Mouse (Mus musculus): ENCODE results near the gene Tmem136.
A peak's percentile ranks its signal among the peaks of the same experiment; 100 is the strongest.

Tmem136 gene

DNA sequence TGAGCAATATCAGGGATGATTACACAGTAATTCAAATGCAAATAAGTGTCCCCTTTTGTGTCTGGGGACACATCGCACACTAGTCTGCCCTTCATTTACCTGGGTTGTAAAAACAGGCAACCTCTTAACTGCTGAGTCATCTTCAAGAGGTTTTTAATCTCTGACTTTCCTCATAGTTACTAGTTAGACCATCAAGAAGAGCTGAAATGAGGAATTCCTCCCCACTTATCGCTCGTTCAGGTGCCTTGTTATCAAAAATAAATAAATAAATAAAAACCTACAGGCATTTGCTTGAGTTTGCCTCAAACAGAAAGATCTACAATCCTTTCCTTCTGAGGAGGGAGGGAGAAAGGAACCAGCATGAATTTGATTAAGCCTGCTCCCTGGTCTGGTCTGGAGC, 7.6 kb downstream of the Tmem136 start:
- no peak for DNase-seq (ENCODE audit: low read depth, low spot score)

DNA sequence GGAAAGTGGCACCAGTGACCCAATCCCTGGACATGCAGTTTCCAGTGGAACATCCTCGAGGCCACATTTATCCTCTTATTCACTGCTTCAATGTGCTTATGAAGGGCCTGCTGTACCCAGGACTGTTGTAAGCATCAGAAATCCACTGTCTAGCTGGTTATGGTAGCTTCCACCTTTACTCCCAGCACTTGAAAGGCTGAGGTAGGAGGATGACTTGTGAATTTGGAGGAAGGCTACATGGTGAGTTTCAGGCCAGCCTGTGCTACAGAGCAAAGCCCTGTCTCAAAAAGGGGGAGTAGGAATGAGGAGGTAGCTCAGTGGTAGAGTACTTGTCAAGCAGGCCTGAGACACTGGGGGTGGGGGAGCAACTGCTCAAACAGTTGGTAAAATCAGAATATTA, 8.3 kb downstream of the Tmem136 start:
- no peak for DNase-seq (ENCODE audit: low read depth, low spot score)

DNA sequence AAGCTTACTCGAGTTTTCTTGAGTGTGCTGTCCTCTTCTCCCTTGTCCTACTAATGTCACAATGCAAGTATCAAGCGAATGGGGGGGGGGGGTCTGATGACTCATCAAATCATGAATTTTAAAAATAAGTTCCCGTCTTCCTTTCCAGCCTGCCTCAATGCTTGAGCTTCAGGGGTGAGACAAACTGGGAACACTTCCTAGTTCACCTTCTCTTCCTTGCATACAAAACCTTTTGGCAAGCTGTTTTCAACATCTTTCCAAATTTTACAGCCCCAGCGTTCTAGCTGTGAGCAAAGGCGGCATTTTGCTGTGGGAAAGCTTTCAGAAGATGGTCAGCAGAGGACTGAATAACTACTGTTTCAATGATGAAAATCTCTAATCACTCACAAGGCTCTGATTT, 8.8 kb downstream of the Tmem136 start:
- DNase-seq (ENCODE audit: low read depth, low spot score), result no peak

DNA sequence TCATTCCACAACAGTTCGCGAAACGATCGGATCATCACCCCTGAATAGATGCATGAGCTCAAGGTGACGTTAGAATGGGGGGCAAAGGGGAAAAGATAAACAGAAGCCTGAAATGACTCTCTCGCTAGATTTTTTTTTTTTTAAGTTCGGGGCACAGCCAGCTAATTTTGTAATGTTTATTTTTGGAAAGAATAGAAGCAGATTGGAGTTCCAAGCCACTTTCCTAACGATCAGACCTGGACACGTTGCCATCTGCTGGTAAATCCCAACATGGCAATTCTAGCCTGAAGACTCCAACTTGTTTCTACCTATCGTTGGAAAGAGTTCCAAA, 9.2 kb downstream of the Tmem136 start, which contains the start of gene Arhgef12:
Gene Arhgef12 (minus strand): TSS at position 53 of the 331 bp plus-strand sequence.
- no peak for DNase-seq (ENCODE audit: low read depth, low spot score)

DNA sequence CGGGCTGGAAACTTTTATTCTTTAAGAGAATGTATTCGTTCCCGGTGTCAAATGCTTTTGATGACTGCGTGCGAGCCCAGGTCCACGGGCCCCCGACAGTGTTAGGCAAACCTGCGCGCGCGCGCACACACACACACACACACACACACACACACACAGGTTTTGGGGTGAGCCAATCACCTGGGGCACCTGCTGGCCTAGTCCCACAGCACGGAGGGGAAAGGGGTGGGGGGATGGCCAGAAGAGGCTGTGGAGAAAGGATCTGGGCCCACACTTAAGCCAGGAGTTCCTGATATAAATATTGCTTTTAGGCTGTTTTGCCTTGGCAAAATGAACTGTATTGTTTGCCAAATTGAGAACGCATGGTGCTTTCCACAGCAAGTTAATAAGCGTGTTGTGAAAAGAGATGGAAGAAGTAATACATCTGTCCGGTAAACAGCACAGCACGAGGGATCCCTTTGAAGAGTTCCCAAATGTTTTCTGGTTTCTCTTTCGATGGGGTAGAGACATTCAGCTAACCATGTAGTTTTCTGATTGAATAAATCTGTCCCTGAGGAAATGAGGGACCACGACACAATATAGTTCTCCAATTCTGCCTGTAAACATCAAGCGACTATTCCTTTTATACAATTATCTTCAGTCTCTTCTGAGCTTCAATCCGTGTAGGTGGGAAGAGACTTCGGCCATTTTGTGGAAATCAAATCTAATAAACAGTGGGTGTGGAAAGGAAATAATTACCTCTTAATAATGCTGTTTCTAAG, 9.8 kb downstream of the Tmem136 start:
- no peak for DNase-seq (ENCODE audit: low read depth, low spot score)

DNA sequence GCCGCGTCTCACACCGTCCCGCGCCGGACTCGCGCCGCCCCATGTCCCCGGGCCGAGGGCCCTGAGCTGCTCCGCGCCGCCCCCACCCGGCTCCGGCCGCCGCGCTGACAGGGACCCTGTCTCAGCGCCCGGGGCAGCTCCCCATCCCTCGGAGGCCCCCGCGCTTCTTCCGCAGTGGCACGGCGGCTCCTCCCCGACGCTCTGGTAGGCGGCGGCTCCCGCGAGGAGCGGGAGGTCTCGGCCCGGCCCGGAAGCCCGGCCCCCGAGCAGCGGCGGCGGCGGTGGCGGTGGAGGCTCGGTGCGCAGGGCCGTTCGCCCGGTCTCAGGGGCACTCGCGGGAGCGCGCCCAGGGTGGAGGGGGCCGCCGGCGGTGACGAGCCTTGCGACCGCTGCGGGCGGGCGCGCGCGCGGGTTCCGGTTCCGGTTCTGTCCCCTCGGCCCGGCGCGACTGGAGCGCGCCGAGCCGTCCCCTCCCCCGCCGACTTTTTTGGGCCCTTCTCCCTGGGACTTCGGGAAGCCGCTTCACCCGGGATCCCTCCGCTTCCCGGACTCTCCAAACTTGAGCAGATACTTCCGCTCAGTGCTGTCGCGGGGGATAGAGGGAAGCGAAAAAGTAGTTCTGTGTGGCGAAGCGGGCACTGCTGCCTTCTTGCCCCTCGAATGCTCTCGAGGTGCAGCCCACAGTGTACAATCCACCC, 10.6 kb downstream of the Tmem136 start:
- peak; percentile 96 for DNase-seq (ENCODE audit: low read depth, low spot score)

DNA sequence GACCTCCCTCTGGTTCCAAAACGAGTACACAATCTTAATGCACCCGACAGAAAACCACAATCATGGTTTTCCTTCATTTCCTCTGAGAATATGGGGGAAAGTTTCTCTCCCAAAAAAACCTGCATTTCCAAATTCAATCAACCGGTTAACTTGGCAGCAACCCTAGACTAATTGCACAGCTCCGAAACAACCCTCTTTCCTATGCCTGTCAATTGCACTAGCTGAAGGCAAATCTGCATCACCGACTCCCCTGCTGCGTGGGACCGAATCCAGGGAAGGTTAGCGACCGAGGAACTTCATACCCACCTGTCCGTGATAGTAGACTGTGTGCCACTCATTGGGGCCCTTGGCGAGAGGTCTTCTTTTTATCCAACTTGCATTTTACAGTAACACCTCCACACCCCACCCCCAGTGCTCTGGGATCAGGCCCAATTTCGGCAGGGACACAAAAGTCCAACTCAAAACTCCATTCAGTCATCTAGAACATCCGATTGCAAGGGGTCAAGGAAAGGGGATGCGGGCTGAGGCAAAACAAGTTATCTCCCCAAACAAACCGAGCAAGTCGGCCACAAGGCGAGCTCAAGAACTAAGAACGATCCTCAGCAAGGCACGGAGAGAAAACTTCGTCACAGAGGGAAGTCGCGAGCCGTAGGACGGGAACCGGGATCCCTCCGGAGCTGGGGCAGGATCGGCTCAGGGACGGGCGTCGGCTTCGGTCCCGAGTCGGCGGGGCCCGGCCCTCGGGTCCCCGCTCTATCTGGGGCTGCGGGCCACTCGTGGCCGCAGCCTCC, 11.3 kb downstream of the Tmem136 start:
- DNase-seq (ENCODE audit: low read depth, low spot score), result no peak

DNA sequence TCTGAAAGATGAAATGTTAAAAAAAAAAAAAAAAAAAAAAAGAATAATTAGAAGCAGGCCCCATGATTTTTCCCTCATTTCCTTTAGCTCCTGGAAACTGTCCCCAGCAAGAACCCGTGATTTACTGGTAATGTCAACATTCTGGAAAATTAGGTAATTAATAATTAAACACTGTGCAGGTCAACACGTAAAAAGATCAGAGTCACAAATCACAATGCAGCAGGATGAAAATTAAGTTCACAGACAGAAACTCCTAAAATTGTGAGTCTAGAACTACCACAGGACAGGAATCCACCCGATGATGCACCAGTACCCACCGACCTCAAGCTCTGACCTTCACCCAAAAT, 11.9 kb downstream of the Tmem136 start:
- DNase-seq (ENCODE audit: low read depth, low spot score), result no peak

DNA sequence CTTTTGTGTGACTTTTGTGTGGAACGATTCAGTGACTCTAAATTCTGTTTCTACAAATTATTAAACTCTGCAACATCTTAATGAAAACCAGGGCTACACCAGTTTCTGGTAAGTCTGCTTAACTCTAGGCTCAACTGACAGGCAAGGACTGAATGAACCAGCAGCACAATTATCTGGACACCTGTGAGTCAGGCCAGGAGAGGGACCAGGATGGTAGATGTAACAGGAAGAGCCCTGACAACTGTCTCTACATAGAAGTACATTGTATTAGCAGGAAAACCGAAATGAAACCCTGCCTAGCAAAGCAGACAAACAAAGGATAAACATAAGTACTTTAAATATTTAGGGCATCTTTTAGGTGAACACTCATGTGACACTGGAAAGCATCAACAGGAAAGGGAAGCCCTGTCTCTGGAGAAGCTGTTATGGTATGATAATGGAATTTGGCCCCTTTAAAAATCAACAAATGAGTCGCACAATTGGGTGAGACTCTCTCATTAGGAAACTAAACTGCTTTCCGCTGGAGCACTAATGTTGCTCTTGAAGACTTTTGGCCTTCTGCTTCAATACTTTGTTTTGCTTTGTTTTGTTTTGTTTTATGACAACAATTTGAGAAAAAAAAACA, 12.6 kb downstream of the Tmem136 start:
- no peak for DNase-seq (ENCODE audit: low read depth, low spot score)

DNA sequence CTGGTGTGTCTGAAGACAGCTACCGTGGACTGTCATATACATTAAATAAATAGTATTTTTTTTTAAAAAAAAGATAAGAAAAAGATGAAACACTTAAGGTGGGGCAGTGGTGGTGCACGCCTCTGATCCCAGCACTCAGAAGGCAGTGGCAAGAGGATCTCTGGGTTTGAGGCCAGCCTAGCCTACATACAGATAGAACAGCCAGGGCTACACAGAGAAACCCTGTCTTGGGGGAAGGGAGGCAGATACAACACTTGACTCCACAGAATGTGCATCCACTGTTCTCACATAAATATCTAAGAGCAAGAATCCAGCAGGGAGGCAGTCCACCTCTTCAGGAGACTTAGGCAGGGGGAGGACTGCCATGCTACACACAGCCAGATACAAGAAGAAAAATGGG, 13.4 kb downstream of the Tmem136 start:
- DNase-seq (ENCODE audit: low read depth, low spot score), result no peak

DNA sequence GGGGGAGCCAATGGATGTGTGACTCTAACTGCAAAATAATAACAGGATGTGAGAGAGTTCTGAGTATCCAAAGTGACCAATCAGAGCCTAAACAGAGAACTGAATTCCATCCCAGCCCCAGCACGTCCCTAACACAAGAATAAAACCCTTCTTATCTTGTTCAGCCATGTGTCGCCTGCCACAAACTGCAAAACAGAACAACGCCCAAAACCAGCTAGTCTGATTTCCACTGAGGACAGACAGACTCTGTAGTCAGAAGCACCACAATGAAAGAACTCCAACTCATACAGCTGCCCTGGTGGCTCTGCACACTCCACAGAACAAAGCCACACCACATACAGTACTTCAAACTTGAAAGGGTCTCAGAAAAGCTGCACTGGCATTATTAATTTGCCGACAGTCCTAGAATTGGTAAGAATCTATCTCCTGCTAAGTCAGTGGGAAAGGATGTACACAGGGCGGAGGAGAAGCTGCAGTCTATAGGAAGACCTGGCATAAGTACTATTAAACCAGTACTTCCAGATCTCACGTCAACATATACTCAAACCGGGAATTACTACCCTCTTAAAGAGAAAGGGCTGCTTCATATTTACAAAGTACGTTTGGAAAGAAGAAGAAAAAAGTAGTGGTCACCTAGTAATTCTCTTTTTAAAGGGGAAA, 14.3 kb downstream of the Tmem136 start:
- no peak for DNase-seq (ENCODE audit: low read depth, low spot score)

DNA sequence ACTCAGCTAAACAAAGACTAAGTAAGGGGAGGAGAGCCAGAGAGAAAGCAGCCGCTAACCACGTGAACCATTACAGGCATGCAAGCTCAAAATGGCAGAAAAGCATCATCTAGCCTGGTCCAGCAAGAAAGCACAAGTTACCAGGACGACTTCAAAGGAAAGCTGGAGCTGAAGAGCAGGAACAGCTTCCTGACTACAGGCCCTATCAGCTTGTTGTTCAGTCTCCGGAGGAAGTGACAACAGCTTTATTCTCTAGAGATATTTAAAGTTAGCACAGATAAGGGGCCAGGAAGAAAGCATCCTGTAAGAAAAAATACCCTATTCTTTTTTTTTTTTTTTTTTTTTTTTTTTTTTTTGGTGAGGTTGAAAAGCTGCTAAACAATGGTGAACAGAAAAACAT, 17.4 kb downstream of the Tmem136 start:
- no peak for DNase-seq (ENCODE audit: low read depth, low spot score)

DNA sequence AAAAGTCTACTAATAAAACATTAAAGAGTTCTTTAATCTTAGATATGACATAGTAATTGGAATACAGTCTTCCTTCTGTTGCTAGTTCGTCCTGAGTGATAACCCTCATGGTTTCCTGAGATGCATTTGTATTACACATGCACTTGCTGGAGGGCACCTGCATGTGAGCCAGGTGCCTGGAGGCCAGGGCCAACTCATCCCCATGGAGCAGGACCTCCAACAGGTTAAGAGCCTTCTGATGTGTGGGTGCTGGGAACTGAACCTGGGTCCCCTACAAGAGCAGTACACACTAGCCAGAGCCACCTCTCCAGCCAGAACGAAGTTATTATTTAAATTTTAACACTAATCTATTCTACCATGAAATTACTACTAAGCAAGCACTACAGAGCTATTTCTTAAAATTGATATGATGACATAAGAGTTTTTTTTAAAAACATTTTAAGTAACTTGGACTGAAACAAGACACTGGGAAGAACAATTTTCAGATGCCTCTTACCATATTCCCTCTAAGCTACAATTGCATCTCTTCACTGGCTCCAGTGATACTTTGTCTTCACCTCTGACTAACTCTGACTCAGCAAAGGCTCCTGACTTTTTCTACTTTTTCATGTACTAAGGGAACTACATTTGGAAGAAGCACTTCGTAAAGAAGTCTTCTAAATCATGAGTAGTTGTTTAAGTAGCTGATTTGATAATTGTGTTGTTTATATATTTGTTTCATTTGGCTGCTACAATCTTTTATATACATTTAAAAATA, 18.4 kb downstream of the Tmem136 start:
- DNase-seq (ENCODE audit: low read depth, low spot score), result no peak

DNA sequence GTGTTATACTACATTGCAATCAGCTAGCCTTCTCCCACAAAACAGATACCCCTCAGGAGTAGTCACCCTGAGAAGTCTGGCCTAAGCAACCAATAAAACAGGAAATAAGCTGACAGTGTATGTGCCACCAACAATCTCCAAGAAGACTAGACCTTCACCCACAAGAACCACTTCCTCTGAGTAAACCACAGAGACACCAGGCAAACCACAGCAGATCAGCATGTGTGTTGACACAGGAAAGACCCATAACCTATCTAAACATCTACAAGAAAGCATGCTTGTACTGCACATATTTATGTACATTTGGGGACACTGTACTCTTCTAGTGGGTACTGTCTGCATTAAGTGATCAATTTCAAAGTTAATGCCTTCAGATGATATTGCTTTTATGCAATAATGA, 20.0 kb downstream of the Tmem136 start:
- no peak for DNase-seq (ENCODE audit: low read depth, low spot score)

DNA sequence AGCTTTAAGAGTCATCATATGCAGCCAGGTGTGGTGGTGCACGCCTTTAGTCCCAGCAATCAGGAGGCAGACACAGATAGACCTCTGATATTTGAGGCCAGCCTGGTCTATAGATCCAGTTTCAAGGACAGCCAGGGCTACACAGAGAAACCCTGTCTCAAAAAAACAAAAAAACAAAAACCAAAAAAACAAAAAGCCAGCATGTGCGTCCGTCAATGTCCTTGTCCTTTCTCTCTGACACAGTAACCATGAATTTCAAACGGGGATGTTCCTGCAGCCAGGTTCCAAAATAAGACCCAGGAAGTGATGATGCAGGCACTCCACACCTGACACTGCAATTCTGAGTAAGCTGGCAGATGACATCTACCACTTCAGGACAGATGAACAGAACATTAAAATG, 21.5 kb downstream of the Tmem136 start:
- DNase-seq (ENCODE audit: low read depth, low spot score), result no peak

DNA sequence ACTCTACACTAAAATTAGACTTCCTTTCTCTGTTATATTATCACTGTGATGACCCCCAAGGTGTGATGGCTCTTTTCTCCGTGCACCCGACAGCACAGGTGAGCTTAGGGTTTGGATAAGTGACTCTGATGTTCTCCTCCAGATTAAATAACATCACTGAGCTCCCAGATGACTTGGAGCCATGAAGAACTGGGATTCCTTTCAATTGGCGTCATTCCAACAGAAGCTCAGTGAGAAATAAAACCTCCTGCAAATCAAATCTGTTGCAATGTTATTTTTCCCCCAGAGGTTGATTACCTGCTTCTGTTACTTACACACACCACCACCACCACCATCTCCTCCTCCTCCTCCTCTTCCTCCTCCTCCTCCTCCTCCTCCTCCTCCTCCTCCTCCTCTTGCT, 22.6 kb downstream of the Tmem136 start:
- no peak for DNase-seq (ENCODE audit: low read depth, low spot score)

DNA sequence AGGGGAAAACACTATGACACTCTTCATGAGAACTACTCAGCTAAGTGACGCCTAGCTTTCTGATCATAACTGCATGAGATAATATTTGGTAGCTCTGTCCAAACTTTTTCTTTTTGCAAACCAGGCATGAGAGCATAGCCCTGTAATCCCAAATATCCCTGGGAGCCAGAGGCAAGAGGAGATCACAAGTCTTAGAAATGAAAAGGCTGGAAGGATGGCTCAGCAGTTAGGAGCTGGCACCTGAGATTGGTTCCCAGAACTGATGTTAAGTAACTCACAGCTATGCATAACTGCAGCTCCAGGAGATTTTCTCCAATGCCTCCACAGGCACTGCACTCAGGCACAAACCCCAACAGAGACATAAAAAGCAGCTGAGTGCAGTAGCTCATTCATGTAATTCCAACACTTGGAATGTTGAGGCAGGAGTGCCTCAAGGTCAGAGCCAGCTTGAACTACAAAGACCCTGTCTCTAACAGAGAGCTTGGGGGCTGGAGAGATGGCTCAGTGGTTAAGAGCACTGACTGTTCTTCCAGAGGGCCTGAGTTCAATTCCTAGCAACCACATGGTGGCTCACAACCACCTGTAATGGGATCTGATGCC, 30.6 kb downstream of the Tmem136 start:
- no peak for DNase-seq (ENCODE audit: low read depth, low spot score)

DNA sequence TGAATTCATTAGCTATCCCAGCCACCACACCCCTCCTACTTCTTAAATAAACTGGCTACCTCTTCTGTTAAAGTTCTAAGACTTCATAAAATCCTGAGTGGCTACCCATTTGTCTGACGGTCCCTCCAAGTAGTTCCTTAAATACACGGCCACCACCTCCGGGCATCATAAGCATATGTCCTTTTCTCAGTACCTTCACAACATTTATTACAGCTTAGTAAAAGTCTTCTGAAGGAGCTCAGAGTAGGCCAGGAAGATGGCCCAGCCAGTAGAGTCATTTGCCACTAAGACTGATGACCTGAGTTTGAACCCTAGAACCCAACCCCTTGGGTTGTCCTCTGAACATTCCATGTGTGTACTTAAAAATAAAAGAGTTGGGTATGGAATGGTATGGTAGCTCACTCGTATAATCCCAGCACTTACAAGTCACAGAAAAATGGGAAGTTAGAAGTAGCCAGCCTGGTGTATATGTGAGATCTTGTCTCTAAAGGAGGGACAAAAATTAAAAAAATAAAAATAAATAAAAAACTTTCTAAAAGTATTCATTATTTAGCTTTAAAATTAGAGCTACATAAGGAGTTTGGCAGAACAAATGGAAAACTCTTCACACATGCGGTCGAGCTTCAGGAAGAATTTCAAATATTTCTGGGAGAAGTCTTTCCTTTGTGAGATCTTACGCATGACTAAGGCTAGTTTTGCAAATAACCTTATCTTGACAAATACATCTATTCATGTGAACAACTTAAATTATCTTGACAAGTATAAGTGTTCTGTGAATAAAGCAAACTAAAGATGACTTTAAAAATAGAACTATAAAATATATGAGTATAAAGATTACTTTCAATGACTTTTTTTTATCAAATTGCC, 31.6 kb downstream of the Tmem136 start:
- no peak for DNase-seq (ENCODE audit: low read depth, low spot score)

DNA sequence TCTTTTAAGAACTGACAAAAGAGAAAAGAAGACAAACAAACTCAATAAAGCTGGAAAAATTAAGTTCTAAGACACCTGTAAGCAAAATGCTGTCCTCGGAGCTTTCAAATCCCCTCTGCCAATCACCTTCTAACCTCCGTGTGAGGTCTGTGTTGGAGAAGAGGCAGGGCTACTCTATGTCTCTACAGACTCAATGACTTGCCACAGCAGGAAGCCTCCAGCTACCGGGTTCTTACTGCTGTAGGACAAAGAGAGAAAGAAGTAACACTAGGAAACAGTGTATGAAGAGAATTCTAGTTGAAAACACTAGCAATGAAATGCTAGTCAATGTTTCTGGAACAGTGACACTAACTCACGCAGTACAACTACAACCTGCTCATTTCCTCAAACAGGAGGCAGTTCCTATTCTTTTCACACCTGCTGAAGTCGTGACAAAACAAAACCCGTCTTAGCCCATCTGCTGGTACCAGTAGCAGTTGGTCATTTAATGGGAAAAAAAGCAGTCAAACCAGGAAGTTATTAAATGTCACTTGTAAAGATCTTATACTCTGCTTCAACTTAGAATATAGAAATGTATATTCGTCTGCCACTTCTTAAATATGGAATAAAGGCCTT, 32.8 kb downstream of the Tmem136 start:
- DNase-seq (ENCODE audit: low read depth, low spot score), result no peak

Data from mesoderm, embryonic 11.5 days (tissue).